8 mouse cellular contexts compared by ENCODE assay signal in the genomic region with DNA sequence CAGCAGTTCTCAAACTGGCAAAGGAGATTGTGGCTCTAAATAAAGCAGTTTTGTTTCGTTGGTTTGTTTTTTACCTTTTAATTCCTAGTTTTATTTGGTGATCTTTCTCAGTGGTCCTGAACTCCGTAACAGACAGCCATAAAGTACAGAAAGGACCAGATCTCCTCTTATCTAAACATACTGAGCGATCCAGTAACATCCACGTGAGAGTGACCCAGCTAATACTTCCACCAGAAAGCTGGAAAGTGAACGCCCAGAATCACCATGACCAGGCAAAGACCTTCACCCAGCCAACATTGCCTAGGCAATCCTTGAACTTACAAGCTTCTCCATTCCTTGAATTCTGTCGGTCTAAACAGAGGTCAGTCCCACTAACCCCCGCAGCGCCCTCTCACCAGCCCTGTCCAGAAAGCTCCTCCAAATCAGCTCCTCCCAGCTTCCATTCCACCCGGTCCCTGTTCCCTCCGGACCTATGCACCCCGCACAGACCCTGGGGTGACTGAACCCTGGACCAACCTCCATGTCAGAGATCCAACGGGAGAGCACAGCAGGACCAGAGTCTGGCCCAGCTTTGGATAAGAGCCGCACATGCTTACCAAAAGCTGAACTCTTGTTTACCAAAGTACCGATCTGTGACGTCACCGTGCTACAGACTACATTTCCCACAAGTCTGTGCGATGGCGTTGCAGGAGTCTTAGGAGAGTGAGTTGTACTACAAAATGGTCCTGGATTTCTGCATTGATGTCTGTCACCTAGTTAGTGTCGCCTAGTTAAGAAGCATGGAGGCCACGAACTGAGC. TPM values are rescaled to one million over a fixed set of nuclear protein-coding genes. Genes with fewer than 3 reads are reported as not detected.
DNase-seq lines count a peak whose midpoint lies in the region; ATAC-seq and TF ChIP-seq lines count a peak whose summit lies in the region.

A gene (minus strand): TSS at position 634 of the 799 bp plus-strand sequence.

- peak; percentile 88 for ATAC-seq in embryonic facial prominence, embryonic 13.5 days (ENCODE audit: insufficient number of reproducible peaks, insufficient read depth, low FRiP score, low TSS enrichment, low read depth)
- ATAC-seq in limb, embryonic 12.5 days (ENCODE audit: insufficient number of reproducible peaks, insufficient read depth, low FRiP score, low TSS enrichment, low read depth), result peak; percentile 87
- ATAC-seq in midbrain, embryonic 15.5 days (replicated peaks), result peak; percentile 97

- peaks cover 6% of the 10 kb centered on the region for H3K4me1 ChIP-seq in embryonic facial prominence, embryonic 13.5 days
- peaks cover 3% of the 10 kb centered on the region; the same call in 1 of the 2 replicates for H3K4me1 ChIP-seq in kidney, adult 2 months (ENCODE audit: control insufficient read depth, insufficient read depth, low read length)
- 0 out of 2 replicates have a peak, but pooled peaks cover 4% of the 10 kb centered on the region for H3K4me1 ChIP-seq in limb, embryonic 12.5 days (replicated peaks)
- H3K4me1 ChIP-seq in midbrain, embryonic 15.5 days, result peaks cover 11% of the 10 kb centered on the region
- H3K4me1 ChIP-seq in spleen, adult 2 months (ENCODE audit: control insufficient read depth, insufficient read depth, insufficient read length), result no peaks in the 10 kb centered on the region; the same call in 1 of the 2 replicates

- peak within 1 kb of the TSS; percentile 65 for H3K4me3 ChIP-seq in embryonic facial prominence, embryonic 13.5 days
- H3K4me3 ChIP-seq in kidney, adult 2 months (ENCODE audit: insufficient read depth, low read depth, low read length), result peak within 1 kb of the TSS; percentile 80
- H3K4me3 ChIP-seq in limb, embryonic 12.5 days (replicated peaks), result peak within 1 kb of the TSS; percentile 58
- H3K4me3 ChIP-seq in midbrain, embryonic 15.5 days, result peak within 1 kb of the TSS; percentile 59
- H3K4me3 ChIP-seq in spleen, adult 2 months (ENCODE audit: extremely low read depth, insufficient read depth, insufficient read length), result peak within 1 kb of the TSS; percentile 74

- peak within 1 kb of the TSS; percentile 74 for H3K9ac ChIP-seq in embryonic facial prominence, embryonic 13.5 days
- H3K9ac ChIP-seq in limb, embryonic 12.5 days (replicated peaks), result peak within 1 kb of the TSS; percentile 61
- H3K9ac ChIP-seq in midbrain, embryonic 15.5 days, result peak within 1 kb of the TSS; percentile 46

- peaks cover 1% of the 10 kb centered on the region; the same call in 1 of the 2 replicates for H3K9me3 ChIP-seq in embryonic facial prominence, embryonic 13.5 days
- peaks cover 5% of the 10 kb centered on the region; the same call in 1 of the 2 replicates for H3K9me3 ChIP-seq in limb, embryonic 12.5 days
- no peaks in the 10 kb centered on the region for H3K9me3 ChIP-seq in midbrain, embryonic 15.5 days

- peak within 1 kb of the TSS; percentile 28; the same call in 1 of the 2 replicates for H3K27ac ChIP-seq in embryonic facial prominence, embryonic 13.5 days
- peak within 1 kb of the TSS; percentile 82 for H3K27ac ChIP-seq in kidney, adult 2 months (ENCODE audit: insufficient read depth, low read depth, low read length)
- peak within 1 kb of the TSS; percentile 37; the same call in 1 of the 2 replicates for H3K27ac ChIP-seq in limb, embryonic 12.5 days
- peak within 1 kb of the TSS; percentile 55; the same call in 1 of the 2 replicates for H3K27ac ChIP-seq in midbrain, embryonic 15.5 days
- H3K27ac ChIP-seq in spleen, adult 2 months (ENCODE audit: insufficient read depth, low read length), result peak within 1 kb of the TSS; percentile 62

- H3K27me3 ChIP-seq in embryonic facial prominence, embryonic 13.5 days, result no peaks in the 10 kb centered on the region
- no peaks in the 10 kb centered on the region for H3K27me3 ChIP-seq in kidney, adult 2 months (replicated peaks; ENCODE audit: control insufficient read depth, insufficient read depth, low read length)
- H3K27me3 ChIP-seq in limb, embryonic 12.5 days, result no peaks in the 10 kb centered on the region
- no peaks in the 10 kb centered on the region for H3K27me3 ChIP-seq in midbrain, embryonic 15.5 days (replicated peaks)
- H3K27me3 ChIP-seq in spleen, adult 2 months (ENCODE audit: control insufficient read depth, insufficient read depth, low read length), result no peaks in the 10 kb centered on the region

- no peak for TF ChIP-seq POLR2A in kidney, adult 2 months (IDR thresholded peaks at IDR 0.05; ENCODE audit: low read depth, low read length)
- no peak; the same call in 1 of the 2 replicates for TF ChIP-seq POLR2A in spleen, adult 2 months (IDR thresholded peaks at IDR 0.05; ENCODE audit: low read depth, low read length)

- DNase-seq in 3134 (ENCODE audit: extremely low read depth, insufficient read length, low spot score), result peak; percentile 84
- peak; percentile 88 to 89 for DNase-seq in adrenal gland, postnatal 36 days
- peak; percentile 95 to 97 for DNase-seq in heart, adult 18-20 months
- peak; percentile 96 for DNase-seq in kidney, adult 2 months
- peak; percentile 78 to 85 for DNase-seq in spleen, adult 2 months (ENCODE audit: low read depth in 1 of 2, low spot score in 2 of 2)

- peak within 1 kb of the TSS; percentile 70 for H3K4me2 ChIP-seq in embryonic facial prominence, embryonic 13.5 days
- peak within 1 kb of the TSS; percentile 64 for H3K4me2 ChIP-seq in limb, embryonic 12.5 days
- H3K4me2 ChIP-seq in midbrain, embryonic 15.5 days, result peak within 1 kb of the TSS; percentile 61

- TF ChIP-seq CTCF in kidney, adult 2 months (conservative IDR thresholded peaks at IDR 0.05; ENCODE audit: insufficient read depth, insufficient read length, low read depth, low read length), result no peak
- TF ChIP-seq CTCF in spleen, adult 2 months (IDR thresholded peaks at IDR 0.05; ENCODE audit: extremely low read depth, insufficient read depth, insufficient read length, insufficient replicate concordance), result no peak

- H3K36me3 ChIP-seq in embryonic facial prominence, embryonic 13.5 days, result peaks cover 26% of the 10 kb centered on the region
- peaks cover 1% of the 10 kb centered on the region; the same call in 1 of the 2 replicates for H3K36me3 ChIP-seq in kidney, adult 2 months (ENCODE audit: control insufficient read depth, insufficient read depth, low read length)
- H3K36me3 ChIP-seq in limb, embryonic 12.5 days, result peaks cover 16% of the 10 kb centered on the region
- H3K36me3 ChIP-seq in midbrain, embryonic 15.5 days (replicated peaks), result peaks cover 7% of the 10 kb centered on the region; the same call in 1 of the 2 replicates
- 0 out of 2 replicates have a peak, but pooled peaks cover 1% of the 10 kb centered on the region for H3K36me3 ChIP-seq in spleen, adult 2 months (ENCODE audit: control insufficient read depth, insufficient read depth, low read length)

- 5% methylated on average over 20 of the region's 20 CpGs for WGBS in embryonic facial prominence, embryonic 13.5 days
- WGBS in kidney, adult 2 months, result 2% methylated on average over 20 of the region's 20 CpGs
- 4% methylated on average over 20 of the region's 20 CpGs for WGBS in limb, embryonic 12.5 days
- 5% methylated on average over 20 of the region's 20 CpGs for WGBS in midbrain, embryonic 15.5 days
- WGBS in spleen, adult 2 months, result 1% methylated on average over 20 of the region's 20 CpGs

RNA-seq across cellular contexts. Expression of the gene that starts here (rescaled TPM):
- 10 to 100 TPM; 17.1 to 20.0 TPM for total RNA-seq in adrenal gland, postnatal 36 days (2021)
- 3.8 and 5.2 TPM in 2 replicates for polyA plus RNA-seq in embryonic facial prominence, embryonic 13.5 days (2015; fragmentation: Nextera tagmentation; extraction: Ambion mirVana)
- total RNA-seq in heart, adult 18-20 months (2021), result 10 to 100 TPM; 14.9 to 17.5 TPM
- 3.5 TPM in 2 replicates for polyA plus RNA-seq in kidney, adult 2 months (2012; rRNA removed)
- 2.4 and 3.2 TPM in 2 replicates for polyA plus RNA-seq in limb, embryonic 12.5 days (2016; fragmentation: Nextera tagmentation; extraction: Ambion mirVana)
- 2.3 and 3.0 TPM in 2 replicates for polyA plus RNA-seq in midbrain, embryonic 15.5 days (2015; fragmentation: Nextera tagmentation; extraction: Ambion mirVana)
- polyA plus RNA-seq in spleen, adult 2 months (2012; rRNA removed), result 1.9 and 2.8 TPM in 2 replicates

Comparison
In these comparisons a context has a peak if more than half of its experiments do, and no peak if none do; other contexts are left out.
1. Peak in every context shown above with its lines: DNase-seq, ATAC-seq, H3K4me3 ChIP-seq and H3K27ac ChIP-seq.
2. H3K27ac ChIP-seq: peak in every context shown above with its lines; median percentile 82 in kidney, adult 2 months; 62 in spleen, adult 2 months; 55 in midbrain, embryonic 15.5 days; 37 in limb, embryonic 12.5 days; 28 in embryonic facial prominence, embryonic 13.5 days.